Mouse (Mus musculus): ENCODE results near the gene Slc27a2. TPM values are rescaled to one million over a fixed set of nuclear protein-coding genes. Genes with fewer than 3 reads are reported as not detected.
"Not testable (repeated sequence)": the region's sequence is repeated elsewhere in the genome, so short reads cannot be mapped to it uniquely, and the experiment has no call there.

The Slc27a2 gene
- total and polyA plus RNA-seq, 2 experiments from 2014 or later: 8.2 to 9.8 TPM

DNA sequence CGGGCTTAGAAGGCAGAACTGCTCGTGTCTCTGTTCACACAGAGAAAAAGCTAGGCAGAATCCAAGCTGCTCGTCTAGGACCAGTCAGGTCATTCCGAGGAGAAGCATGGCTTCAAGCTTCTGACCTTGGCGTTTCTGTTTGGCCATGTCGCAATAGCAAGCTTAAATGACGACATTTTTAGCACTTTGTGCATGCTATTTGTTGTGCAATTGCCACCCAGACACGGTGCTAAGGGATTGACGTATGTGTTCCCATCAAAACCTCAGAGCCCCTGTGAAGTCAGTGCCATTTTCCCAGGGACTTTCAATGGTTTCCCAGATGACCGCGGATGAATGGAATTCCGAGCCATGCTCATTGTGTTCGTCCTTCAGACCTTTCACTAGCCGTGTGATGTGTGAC, 48.3 kb downstream of the Slc27a2 start:
- Histone ChIP-seq H3K36me3 (ENCODE audit: insufficient read depth, low read length) (no peaks in the 10 kb centered on the region), H3K4me1 (ENCODE audit: insufficient read depth, low read length) (no peaks in the 10 kb centered on the region), H3K27ac (no peak overlapping the region), H3K27me3 (ENCODE audit: insufficient read depth, low read length) (no peaks in the 10 kb centered on the region), H3K9me3 (ENCODE audit: low read length) (no peaks in the 10 kb centered on the region), H3K4me3 (ENCODE audit: low read length) (no peak overlapping the region), H3K4me2 (ENCODE audit: low read depth, low read length) (no peak overlapping the region), H3K9ac (replicated peaks; ENCODE audit: low read length) (no peak overlapping the region)
- TF ChIP-seq CTCF (IDR thresholded peaks at IDR 0.05; ENCODE audit: low read depth): no peak
- ATAC-seq (no peak), DNase-seq (ENCODE audit: low spot score) (no peak)
- WGBS: 64% methylated on average over 14 of the region's 14 CpGs

DNA sequence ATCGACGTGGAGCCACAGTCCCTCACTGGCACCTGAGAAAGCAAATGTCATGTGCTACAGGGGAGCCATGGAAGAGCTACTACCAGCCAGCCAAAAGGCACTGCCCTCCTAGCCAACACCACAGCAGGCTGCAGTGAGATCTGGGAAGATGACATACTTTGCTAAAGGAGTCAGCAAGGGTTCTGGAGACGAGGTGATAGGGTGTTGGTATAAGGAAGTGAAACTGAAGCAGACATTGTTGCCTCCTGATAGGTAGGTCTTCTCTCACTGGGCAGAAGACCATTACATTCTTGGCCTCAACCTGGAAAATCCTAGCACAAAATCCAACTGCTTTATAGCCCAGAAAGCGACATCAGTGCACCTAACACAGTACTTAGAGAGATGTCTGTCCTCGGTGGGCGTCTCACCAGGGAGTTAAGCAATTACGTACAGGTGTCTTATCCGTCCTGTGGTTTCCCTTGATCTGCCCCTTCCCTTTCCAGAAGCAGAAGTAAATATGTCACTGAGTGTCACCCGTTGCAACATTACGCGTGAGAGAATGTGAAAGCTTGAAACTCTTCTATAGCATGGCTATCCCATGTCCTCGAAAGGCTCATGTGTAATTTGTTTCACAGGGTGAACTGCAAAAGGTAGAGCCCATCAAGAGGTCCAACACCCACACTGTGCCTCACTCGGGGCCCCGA, 49.9 kb downstream of the Slc27a2 start:
- Histone ChIP-seq H3K9me3 (ENCODE audit: low read length) (no peaks in the 10 kb centered on the region), H3K36me3 (ENCODE audit: insufficient read depth, low read length) (no peaks in the 10 kb centered on the region), H3K27me3 (ENCODE audit: insufficient read depth, low read length) (no peaks in the 10 kb centered on the region), H3K9ac (replicated peaks; ENCODE audit: low read length) (no peak overlapping the region), H3K4me3 (ENCODE audit: low read length) (no peak overlapping the region), H3K27ac (no peak overlapping the region), H3K4me2 (ENCODE audit: low read depth, low read length) (no peak overlapping the region), H3K4me1 (ENCODE audit: insufficient read depth, low read length) (no peaks in the 10 kb centered on the region)
- 89% methylated on average over 14 of the region's 14 CpGs for WGBS
- no peak for ATAC-seq
- DNase-seq (ENCODE audit: low spot score): no peak
- no peak for TF ChIP-seq CTCF (IDR thresholded peaks at IDR 0.05; ENCODE audit: low read depth)

DNA sequence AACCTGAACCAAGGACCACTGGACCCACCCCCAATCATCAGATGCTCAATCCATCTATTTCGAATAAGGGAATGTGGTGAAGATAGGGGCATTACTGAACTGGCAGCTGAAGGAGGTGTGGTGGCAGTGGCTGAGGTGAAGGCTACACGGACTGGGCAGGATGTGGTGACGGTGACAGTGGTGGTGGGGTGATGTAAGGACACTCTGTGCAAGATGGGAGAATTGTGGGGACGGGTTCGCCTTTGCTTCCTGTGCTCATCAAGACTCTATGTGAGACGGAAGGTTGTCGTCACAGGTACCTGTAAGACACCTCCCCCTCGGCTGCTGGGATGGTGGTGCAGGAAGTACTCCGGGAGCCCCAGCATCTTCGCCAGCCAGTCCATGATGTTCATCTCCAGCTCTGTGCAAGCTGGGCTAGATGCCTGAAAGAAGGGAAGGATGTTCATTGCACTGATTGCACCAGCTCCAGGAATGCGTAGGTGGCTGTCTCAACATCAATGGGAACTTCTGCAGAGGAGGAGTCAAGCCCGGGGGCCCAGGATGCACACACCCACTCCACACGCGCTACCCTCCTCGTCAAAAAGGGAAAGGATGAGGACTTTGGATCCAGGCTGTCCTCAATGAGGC, 54.0 kb downstream of the Slc27a2 start:
- Histone ChIP-seq H3K4me2 (ENCODE audit: low read depth, low read length) (no peak overlapping the region), H3K4me1 (ENCODE audit: insufficient read depth, low read length) (no peaks in the 10 kb centered on the region), H3K27me3 (ENCODE audit: insufficient read depth, low read length) (no peaks in the 10 kb centered on the region), H3K4me3 (ENCODE audit: low read length) (no peak overlapping the region), H3K9ac (replicated peaks; ENCODE audit: low read length) (no peak overlapping the region), H3K9me3 (ENCODE audit: low read length) (no peaks in the 10 kb centered on the region), H3K36me3 (ENCODE audit: insufficient read depth, low read length) (no peaks in the 10 kb centered on the region), H3K27ac (no peak overlapping the region)
- no peak for TF ChIP-seq CTCF (IDR thresholded peaks at IDR 0.05; ENCODE audit: low read depth)
- DNase-seq (ENCODE audit: low spot score) (no peak), ATAC-seq (no peak)
- WGBS: 89% methylated on average over 15 of the region's 15 CpGs

DNA sequence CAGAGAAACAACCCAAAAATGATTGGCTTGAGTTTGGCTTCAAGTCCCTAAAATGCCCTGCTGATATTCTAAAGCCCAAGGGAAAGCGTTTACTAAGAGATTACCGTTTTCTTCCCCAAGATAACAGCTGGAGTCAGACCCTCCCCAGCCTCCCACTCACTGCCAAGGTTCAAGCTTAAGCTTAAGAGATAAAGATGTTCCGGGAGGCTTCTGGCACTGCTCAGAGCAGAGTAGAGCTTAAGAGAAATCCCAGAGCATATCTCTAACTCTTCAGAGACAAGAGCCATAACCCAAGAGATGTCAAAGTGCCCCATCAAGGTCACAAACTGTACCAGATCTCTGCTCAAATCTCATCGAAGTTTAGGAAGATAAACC, 54.5 kb downstream of the Slc27a2 start:
- no peak overlapping the region for H3K27ac ChIP-seq
- H3K4me2 ChIP-seq (ENCODE audit: low read depth, low read length): no peak overlapping the region
- no peak overlapping the region for H3K9ac ChIP-seq (replicated peaks; ENCODE audit: low read length)
- 64% methylated on average over 4 of the region's 4 CpGs for WGBS
- no peak for TF ChIP-seq CTCF (IDR thresholded peaks at IDR 0.05; ENCODE audit: low read depth)
- no peak overlapping the region for H3K4me3 ChIP-seq (ENCODE audit: low read length)
- H3K36me3 ChIP-seq (ENCODE audit: insufficient read depth, low read length): no peaks in the 10 kb centered on the region
- ATAC-seq (no peak), DNase-seq (ENCODE audit: low spot score) (no peak)
- H3K27me3 ChIP-seq (ENCODE audit: insufficient read depth, low read length): no peaks in the 10 kb centered on the region
- H3K4me1 ChIP-seq (ENCODE audit: insufficient read depth, low read length): no peaks in the 10 kb centered on the region
- H3K9me3 ChIP-seq (ENCODE audit: low read length): no peaks in the 10 kb centered on the region

DNA sequence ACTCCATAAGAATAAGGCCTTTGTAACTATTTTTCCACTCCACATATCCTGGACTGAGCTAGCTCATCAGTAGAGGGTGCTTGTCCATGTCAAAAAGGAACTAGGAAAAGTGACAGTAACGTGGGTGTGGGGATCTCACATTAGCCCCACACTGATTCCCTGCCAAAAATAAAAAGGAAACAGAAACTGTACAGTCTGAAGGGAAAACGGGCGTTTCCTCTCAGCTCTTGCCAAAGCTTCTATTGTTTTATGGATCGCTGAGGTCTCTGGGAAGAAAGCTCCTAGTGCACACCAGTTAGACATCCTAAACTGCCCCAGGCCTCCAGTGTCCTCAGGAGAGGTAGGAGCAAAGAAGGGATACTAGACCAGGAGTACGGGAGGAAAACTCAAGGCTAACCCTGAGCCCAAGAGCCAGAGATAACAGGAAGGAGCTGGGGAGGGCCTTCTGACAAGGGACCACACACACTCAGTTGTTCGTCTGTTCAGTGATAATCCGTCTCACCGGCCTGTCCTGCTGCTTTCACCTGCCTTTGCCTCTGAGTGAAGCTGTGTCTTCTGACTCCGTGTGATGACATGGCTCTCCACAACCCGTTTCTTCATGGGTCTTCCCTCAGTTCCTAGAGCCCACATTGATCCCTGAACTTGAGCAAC, 55.5 kb downstream of the Slc27a2 start:
- no peaks in the 10 kb centered on the region for H3K9me3 ChIP-seq (ENCODE audit: low read length)
- DNase-seq (ENCODE audit: low spot score) (no peak), ATAC-seq (no peak)
- WGBS: 67% methylated on average over 10 of the region's 10 CpGs
- no peaks in the 10 kb centered on the region for H3K27me3 ChIP-seq (ENCODE audit: insufficient read depth, low read length)
- H3K4me1 ChIP-seq (ENCODE audit: insufficient read depth, low read length): no peaks in the 10 kb centered on the region
- H3K4me2 ChIP-seq (ENCODE audit: low read depth, low read length): no peak overlapping the region
- no peak overlapping the region for H3K9ac ChIP-seq (replicated peaks; ENCODE audit: low read length)
- H3K27ac ChIP-seq: no peak overlapping the region
- no peaks in the 10 kb centered on the region for H3K36me3 ChIP-seq (ENCODE audit: insufficient read depth, low read length)
- no peak overlapping the region for H3K4me3 ChIP-seq (ENCODE audit: low read length)
- TF ChIP-seq CTCF (IDR thresholded peaks at IDR 0.05; ENCODE audit: low read depth): no peak

DNA sequence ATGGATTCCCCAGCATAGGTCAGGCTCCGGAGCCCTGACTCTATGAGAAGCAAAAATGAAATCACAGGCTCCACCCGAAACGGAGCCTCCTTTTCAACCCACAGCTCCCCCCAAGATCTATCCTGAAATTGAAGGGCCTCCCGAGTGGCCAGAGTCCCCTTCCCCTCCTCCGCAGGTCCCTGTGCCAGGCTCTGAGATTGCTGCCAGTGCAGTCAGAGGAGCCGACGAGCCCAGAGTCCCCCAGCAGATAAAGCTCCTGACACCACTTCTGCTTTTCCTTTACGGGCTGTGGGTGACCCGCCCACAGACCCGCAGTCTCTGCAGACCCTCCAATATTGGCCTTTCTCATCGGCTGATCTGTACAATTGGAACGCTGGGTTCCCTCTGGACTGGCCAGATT, 57.4 kb downstream of the Slc27a2 start:
- 71% methylated on average over 12 of the region's 12 CpGs for WGBS
- ATAC-seq; H3K4me3 ChIP-seq (ENCODE audit: low read length): not testable (repeated sequence)

DNA sequence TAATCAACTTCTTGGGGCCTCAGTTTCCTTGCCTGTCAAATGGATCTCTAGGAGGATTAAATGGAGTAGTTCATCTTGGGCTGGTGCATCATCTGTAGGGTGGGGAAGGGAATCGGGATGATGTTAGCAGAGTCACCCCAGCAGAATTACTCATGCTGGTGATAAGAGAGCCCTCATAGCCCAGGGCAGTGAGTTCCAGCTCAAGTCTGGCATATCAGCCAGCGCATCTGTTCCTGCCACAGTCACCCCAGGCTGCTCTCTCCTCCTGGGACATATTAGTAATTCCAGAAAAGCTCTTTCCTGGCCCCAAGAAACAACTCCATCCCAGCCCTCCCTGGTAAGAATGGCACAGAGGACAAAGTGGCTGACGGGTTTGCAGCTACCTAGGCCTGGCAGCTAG, 63.1 kb downstream of the Slc27a2 start:
- no peaks in the 10 kb centered on the region for H3K9me3 ChIP-seq (ENCODE audit: low read length)
- 85% methylated on average over 3 of the region's 3 CpGs for WGBS
- no peak overlapping the region for H3K27ac ChIP-seq
- H3K36me3 ChIP-seq (ENCODE audit: insufficient read depth, low read length): no peaks in the 10 kb centered on the region
- H3K27me3 ChIP-seq (ENCODE audit: insufficient read depth, low read length): no peaks in the 10 kb centered on the region
- TF ChIP-seq CTCF (IDR thresholded peaks at IDR 0.05; ENCODE audit: low read depth): no peak
- ATAC-seq (no peak), DNase-seq (ENCODE audit: low spot score) (no peak)
- no peaks in the 10 kb centered on the region for H3K4me1 ChIP-seq (ENCODE audit: insufficient read depth, low read length)
- no peak overlapping the region for H3K9ac ChIP-seq (replicated peaks; ENCODE audit: low read length)
- H3K4me2 ChIP-seq (ENCODE audit: low read depth, low read length): no peak overlapping the region
- no peak overlapping the region for H3K4me3 ChIP-seq (ENCODE audit: low read length)

More for the DNA sequence above, 57.4 kb downstream of the Slc27a2 start:
- not testable (repeated sequence) for DNase-seq (ENCODE audit: low spot score); H3K9ac ChIP-seq (replicated peaks; ENCODE audit: low read length); H3K4me2 ChIP-seq (ENCODE audit: low read depth, low read length); H3K36me3 ChIP-seq (ENCODE audit: insufficient read depth, low read length); H3K27ac ChIP-seq; H3K27me3 ChIP-seq (ENCODE audit: insufficient read depth, low read length); H3K4me1 ChIP-seq (ENCODE audit: insufficient read depth, low read length); H3K9me3 ChIP-seq (ENCODE audit: low read length)

Measured in hindbrain, postnatal 0 days (tissue).